Mouse (Mus musculus): ENCODE measurements around the gene Gm9736. TPM values are rescaled to one million over a fixed set of nuclear protein-coding genes. Genes with fewer than 3 reads are reported as not detected.
A peak's percentile ranks its signal among the peaks of the same experiment; 100 is the strongest.
"Not testable (repeated sequence)": the region's sequence is repeated elsewhere in the genome, so short reads cannot be mapped to it uniquely, and the experiment has no call there.

Gm9736 gene
- total RNA-seq (2022): not detected

- not testable (repeated sequence) for DNase-seq (ENCODE audit: low spot score in 2 of 2)
These were observed at the start of gene Gm9736 for GRCm38 (mm10) chr10:77751254-77751653. Gene Gm9736 (minus strand): TSS chr10:77751354.

GRCm38 (mm10) chr10:77798921-77799508 lies 47.9 kb upstream of the Gm9736 start, which contains the start of gene Gm19668:
Gene Gm19668 (minus strand): TSS chr10:77799133.
- no peak for DNase-seq (ENCODE audit: low spot score in 2 of 2)

GRCm38 (mm10) chr10:77798164-77798920 lies 47.2 kb upstream of the Gm9736 start:
- not testable (repeated sequence) for DNase-seq (ENCODE audit: low spot score in 2 of 2)

GRCm38 (mm10) chr10:77797677-77798076 lies 46.5 kb upstream of the Gm9736 start:
- DNase-seq (ENCODE audit: low spot score in 2 of 2): no peak

GRCm38 (mm10) chr10:77794976-77795375 lies 43.8 kb upstream of the Gm9736 start, which contains the start of gene Gm9639:
Gene Gm9639 (minus strand): TSS chr10:77795076.
- DNase-seq (ENCODE audit: low spot score in 2 of 2): peak in 1 of 2 experiments; percentile 17

- DNase-seq (ENCODE audit: low spot score in 2 of 2): no peak
These were observed 37.5 kb upstream of the Gm9736 start for GRCm38 (mm10) chr10:77788621-77789020.

- DNase-seq (ENCODE audit: low spot score in 2 of 2): peak in 1 of 2 experiments; percentile 30
These were observed 36.7 kb upstream of the Gm9736 start, which contains the start of gene Gm7137 for GRCm38 (mm10) chr10:77787876-77788275. Gene Gm7137 (minus strand): TSS chr10:77788200.

- DNase-seq (ENCODE audit: low spot score in 2 of 2): not testable (repeated sequence)
These were observed 32.2 kb upstream of the Gm9736 start for GRCm38 (mm10) chr10:77783396-77783795.

GRCm38 (mm10) chr10:77782442-77782841 lies 31.3 kb upstream of the Gm9736 start, which contains the start of gene Gm3250:
Gene Gm3250 (minus strand): TSS chr10:77782542.
- DNase-seq (ENCODE audit: low spot score in 2 of 2): not testable (repeated sequence)

GRCm38 (mm10) chr10:77776844-77777243 lies 25.7 kb upstream of the Gm9736 start, which contains the start of gene Gm7138:
Gene Gm7138 (minus strand): TSS chr10:77776944.
- not testable (repeated sequence) for DNase-seq (ENCODE audit: low spot score in 2 of 2)

GRCm38 (mm10) chr10:77772142-77772541 lies 21.0 kb upstream of the Gm9736 start:
- DNase-seq (ENCODE audit: low spot score in 2 of 2): not testable (repeated sequence)

GRCm38 (mm10) chr10:77771225-77771624 lies 20.1 kb upstream of the Gm9736 start, which contains the start of gene Gm3238:
Gene Gm3238 (minus strand): TSS chr10:77771325.
- not testable (repeated sequence) for DNase-seq (ENCODE audit: low spot score in 2 of 2)

GRCm38 (mm10) chr10:77769727-77770126 lies 18.6 kb upstream of the Gm9736 start:
- DNase-seq (ENCODE audit: low spot score in 2 of 2): no peak

- DNase-seq (ENCODE audit: low spot score in 2 of 2): not testable (repeated sequence)
These were observed 8.4 kb upstream of the Gm9736 start, which contains the start of gene Gm3233 for GRCm38 (mm10) chr10:77759582-77759981. Gene Gm3233 (minus strand): TSS chr10:77759682.

- no peak for DNase-seq (ENCODE audit: low spot score in 2 of 2)
These were observed 2.3 kb upstream of the Gm9736 start for GRCm38 (mm10) chr10:77753448-77753847.

GRCm38 (mm10) chr10:77752312-77752711 lies 1.2 kb upstream of the Gm9736 start:
- not testable (repeated sequence) for DNase-seq (ENCODE audit: low spot score in 2 of 2)

GRCm38 (mm10) chr10:77750686-77751085 lies 468 bp downstream of the Gm9736 start:
- not testable (repeated sequence) for DNase-seq (ENCODE audit: low spot score in 2 of 2)

GRCm38 (mm10) chr10:77741924-77742688 lies 9.0 kb downstream of the Gm9736 start, which contains the start of gene Gm18596:
Gene Gm18596 (minus strand): TSS chr10:77742638.
- not testable (repeated sequence) for DNase-seq (ENCODE audit: low spot score in 2 of 2)

- DNase-seq (ENCODE audit: low spot score in 2 of 2): no peak
These were observed 12.2 kb downstream of the Gm9736 start for GRCm38 (mm10) chr10:77738929-77739328.

- DNase-seq (ENCODE audit: low spot score in 2 of 2): no peak
These were observed 15.2 kb downstream of the Gm9736 start for GRCm38 (mm10) chr10:77735928-77736327.

- DNase-seq (ENCODE audit: low spot score in 2 of 2): no peak
These were observed 21.9 kb downstream of the Gm9736 start for GRCm38 (mm10) chr10:77729241-77729640.

Data from left cerebral cortex, adult 8-10 months (tissue).